Mouse (Mus musculus) left cerebral cortex, adult 9 months (tissue): Measurements from ENCODE around the gene Dhx33.
A peak's percentile ranks its signal among the peaks of the same experiment; 100 is the strongest.

ENCODE experiments used
- DNase-seq, 2 experiments: peaks; one replicate each; pipeline ENCODE4 v3.0.0; 2022; ENCODE audit warnings: low spot score in 2 of 2

Dhx33 gene

DNA sequence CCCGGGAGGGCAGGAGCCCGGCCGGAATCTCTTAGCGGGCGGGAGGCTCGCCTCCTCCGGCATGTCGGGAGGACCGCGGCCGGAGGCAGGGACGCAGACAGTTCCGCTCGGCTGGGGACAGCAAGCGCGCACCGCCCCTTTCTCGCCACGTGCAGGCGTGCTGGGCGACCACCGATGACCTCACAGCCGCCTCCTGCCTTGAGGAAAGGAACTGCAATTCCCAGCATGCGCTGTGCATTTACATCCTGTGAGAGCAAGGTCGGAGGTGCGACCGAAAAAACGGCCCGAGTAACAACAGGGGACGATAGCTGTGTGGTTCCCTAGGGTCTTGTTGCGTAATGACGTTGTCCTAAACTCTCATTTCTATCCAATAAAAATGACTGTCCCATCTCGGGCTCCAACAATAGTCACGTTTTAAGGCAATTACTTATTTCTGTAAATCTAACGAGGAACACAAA is at the start of gene Dhx33:
Dhx33 (minus strand) TSS at position 122 of the 458 bp plus-strand sequence.
- peak; percentile 91 to 98 for DNase-seq

- no peak for DNase-seq
Observed at GRCm38 (mm10) chr11:71052554-71052953, 48.3 kb upstream of the Dhx33 start.

DNA sequence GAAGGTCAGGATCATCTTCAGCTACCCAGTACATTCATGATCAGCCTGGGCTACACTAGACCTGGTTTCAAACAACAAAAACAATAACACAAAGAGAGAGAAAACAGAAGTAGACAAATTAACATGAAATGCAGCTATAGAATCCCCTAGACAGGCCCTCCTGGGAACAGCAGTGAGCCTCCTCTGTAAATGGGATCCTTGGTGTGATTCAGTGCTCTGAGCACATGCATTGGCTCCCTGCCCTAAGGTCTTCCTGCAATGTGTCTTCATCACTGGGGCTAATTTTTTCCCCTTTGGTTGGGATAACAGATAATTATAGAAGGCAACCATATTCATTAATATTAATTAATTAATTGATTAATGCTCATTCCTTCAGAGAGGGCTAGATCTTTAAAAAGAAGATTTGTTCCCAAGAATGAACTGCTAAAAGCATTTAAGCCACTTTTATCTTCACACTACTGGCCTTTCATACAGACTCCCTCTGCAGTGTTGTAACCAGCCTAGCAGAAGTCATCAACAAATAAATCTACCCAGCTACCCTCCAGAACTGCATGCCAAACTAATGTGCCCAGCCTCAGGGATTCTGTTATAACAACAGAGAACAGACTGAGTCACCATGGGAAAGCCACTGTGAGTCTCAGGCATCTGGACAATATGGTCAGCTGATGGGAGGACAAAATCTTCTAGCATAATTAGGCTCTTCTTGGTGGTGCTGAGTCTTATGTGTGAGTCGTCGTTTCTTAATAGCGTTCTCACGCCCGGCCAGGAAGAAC is 35.5 kb upstream of the Dhx33 start:
- DNase-seq = no peak

GRCm38 (mm10) chr11:71033163-71033761 is 29.0 kb upstream of the Dhx33 start, which contains the start of gene 6330403K07Rik:
TSS of gene 6330403K07Rik (minus strand) at chr11:71033513.
- peak; percentile 64 to 74 for DNase-seq

DNA sequence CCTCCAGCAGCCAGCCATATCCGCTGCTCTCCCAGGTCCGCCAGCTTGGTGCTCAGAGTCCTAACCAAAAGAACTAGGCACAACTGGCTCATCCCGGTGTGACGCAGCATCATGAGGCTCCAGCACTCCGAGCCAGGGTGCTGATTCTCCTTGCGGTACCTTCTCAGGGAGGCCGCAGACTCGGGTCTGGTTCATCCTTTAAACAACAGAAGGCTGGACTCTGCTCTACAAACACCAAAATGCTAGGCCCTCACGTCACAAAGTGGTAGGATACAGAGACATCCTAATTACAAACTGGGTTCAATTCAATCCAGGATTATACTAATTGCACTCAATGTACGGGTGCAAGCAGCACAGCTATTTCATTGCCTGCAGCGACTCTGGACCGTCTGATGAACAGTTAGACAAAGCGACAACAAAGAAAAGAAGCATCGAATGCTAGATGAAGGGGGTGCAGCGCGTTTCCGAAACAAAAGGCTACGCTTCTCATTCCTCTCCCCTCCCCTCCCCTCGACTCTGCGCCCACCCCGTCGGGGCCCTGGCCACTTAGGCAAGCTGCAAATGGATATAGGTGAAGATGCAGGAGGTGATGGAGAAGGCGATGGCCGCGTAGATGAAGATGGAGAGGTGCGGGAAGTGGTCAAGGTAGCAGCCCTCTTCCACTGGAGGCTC is 28.4 kb upstream of the Dhx33 start:
- peak; percentile 26 to 58 for DNase-seq

- no peak for DNase-seq
Observed at GRCm38 (mm10) chr11:71032070-71032469, 27.8 kb upstream of the Dhx33 start.

DNA sequence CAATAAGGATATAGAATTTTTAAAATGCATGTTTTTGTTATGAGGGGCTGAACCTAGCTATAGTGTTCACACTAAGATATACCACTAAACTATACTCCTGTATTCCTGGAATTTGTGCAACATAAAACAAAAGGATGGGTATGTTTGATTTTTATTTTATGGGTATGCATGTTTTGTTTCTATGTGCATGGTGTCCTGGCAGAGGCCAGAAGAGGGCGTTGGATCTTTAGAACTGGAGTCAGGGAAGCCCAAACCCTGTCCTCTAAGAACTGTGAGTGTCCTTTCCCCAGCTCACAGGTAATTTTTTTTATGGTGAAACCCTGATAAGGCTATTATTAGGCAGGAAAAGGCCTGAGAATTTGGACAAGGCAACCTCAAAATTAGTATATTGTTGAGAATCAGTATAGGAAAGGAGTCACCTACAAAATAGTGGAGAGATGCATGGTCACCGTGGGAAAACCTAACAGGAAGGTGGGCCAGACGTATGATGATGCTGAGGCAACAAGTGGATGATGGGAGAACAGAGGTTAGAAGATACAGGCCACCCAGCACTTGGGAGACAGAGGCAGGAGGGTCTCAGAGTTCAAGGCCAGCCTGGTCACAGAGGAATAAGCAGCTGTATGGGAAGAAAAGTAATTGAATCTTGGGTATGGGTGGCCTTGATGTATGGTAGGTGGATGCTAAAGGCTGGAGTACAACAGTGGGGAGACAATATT is 25.3 kb upstream of the Dhx33 start:
- DNase-seq = no peak

GRCm38 (mm10) chr11:71028280-71028679 is 24.0 kb upstream of the Dhx33 start:
- no peak for DNase-seq

DNA sequence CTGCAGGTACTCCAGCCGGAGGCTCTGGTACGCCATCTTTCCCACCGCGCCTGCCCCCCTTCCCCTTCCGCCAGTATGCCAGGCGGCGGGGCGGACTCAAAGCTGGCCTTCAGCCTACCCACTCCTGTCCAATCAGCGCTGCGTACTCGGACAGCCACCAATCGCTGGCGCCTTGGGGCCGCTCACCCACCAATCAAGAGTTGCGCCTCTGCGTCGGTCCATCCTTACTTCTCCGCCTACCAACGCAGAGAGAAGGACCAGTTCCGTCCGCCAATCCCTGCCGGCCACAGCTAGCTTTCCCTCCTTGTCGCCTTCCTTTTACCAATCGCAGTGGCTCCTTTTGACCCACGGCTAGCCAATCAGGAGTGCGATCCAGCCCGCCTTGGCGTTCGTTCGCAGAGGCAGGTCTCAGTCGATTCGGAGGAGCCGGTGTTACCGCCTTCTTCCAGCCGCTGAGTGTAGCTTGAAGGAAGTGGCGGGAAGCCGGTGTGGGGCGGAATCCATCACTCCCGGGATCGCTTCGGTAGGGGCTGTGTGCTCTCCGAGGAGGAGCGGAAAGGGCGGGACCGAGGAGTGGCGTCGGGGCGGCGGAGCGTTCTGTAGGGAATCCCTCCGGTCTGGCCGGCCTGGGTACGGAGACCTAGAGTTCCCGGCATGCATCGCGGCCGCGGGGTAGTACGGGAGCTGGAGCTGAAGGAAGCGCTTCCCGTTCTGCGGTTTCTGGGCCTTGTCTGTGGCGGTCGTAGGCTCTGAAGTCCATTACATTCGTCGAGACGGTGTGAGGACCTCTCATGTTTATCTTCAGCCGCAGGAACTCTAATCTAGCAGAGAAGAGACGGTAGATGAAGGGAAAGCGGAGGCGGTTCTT is 15.2 kb upstream of the Dhx33 start, which contains the start of the genes Mis12 and Derl2:
Mis12 (plus strand) TSS at position 411 of the 868 bp plus-strand sequence.
Derl2 (minus strand) TSS at position 641 of the 868 bp plus-strand sequence.
- DNase-seq = peak; percentile 100

DNA sequence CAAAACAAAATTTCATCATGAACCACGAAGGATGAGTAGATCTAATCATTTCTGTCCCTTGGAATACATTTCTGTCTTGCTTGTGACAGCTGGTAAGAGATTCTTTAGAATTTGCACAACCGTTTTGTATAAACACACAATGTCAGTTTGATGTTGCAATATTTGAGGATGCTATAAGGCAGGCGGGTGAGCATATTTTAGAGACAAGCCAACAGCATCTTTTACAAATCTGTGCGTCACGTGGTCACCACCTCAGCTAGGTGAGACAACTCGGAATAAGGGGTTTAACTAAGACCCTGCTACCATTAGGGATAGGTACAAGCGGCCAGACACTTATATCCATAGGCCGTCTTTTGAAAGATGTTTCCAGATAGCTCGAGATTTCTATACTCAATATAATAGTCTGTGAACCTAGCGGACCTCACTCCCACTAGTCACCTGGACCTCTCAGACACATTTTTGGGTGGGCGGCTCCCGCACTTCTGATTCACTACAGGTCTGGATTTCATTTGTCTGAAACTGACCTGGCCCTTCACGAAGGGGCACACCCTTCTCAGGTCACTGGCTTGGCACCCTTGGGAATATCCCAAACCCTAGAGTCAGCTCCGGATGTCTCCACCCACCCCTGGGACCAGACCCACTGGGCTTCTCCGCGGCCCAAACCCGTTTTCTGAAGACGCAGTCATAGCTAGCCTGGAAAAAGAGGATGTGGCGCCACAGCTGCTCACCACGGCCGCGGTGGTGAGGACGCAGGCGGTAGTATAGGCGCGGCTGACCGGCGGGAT is 14.4 kb upstream of the Dhx33 start:
- no peak for DNase-seq

DNA sequence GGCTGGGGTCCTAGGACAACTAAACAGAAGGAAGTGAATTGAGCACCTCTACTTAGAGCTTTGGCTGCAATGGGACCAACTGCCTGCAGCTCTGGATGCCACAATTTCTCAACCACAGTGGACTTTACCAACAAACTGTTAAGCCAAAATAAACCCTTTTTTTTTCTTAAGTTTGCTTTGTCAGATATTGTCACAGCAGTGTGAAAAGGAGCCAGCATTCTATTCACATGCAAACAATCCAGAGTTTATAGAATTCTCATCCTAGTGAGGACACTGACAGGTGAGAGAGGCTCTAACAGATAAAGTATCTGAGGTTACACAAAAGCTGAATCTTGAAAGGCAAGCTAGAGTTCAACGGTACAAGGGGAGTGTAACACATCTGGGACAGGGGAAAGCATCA is 12.8 kb upstream of the Dhx33 start:
- no peak for DNase-seq

GRCm38 (mm10) chr11:71012743-71013142 is 8.5 kb upstream of the Dhx33 start:
- no peak for DNase-seq

DNA sequence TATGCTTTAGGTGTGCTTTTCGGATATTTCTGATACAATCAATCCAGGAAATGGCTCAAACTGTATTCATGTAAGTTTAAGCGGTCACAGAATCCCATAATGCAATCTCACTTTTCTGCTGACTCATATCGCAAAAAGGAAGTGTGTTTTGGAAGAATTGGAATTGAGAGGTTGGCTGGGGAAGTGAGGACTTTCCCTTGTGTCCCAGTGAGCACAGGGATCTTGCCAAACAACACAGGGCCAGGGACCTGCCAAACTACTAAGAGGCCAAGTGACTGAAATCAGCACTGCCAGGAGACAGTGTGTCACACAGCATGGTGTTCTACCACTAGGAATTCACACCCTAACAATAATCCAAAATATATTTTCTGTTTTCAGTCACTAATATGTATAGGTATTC is 4.1 kb upstream of the Dhx33 start:
- DNase-seq = no peak

DNA sequence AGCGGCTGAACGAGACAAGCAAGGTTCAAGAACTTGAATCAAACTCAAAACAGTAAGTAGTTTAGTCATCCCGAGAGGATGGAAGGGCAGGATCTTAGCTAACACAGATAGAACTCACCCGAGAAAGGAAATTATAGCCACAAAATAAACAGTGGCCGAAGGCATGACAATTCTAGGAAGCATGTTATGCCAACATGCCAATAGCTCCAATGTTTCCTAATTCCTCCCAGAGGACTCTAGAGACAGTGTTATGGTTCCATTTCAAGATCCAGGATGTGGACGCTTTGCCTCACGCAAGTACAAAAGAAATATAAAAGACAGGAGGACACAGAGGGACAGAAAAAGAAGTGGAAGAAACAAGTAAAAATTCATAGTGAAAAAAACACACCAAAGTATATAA is 3.6 kb upstream of the Dhx33 start:
- DNase-seq = no peak

GRCm38 (mm10) chr11:71007026-71007425 is 2.8 kb upstream of the Dhx33 start:
- no peak for DNase-seq

DNA sequence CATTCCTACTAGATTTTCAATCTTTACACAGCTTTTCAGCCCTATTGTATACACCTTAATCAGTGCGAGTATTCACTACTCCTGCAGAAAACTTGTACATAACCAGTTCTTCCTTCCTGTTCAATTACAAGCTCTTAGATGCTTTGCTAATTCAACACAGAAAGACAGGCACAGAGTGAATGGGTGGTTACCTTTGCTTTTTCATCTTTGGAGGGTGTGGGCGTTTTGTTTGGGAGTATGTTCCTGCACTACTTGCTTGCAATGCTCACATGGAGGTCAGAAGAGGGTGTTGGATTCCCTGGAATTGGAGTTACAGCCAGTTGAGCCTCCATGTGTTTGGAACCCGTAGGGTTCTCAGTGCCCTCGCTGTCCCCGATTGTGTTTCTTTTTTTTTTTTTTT is 809 bp upstream of the Dhx33 start:
- DNase-seq = no peak

DNA sequence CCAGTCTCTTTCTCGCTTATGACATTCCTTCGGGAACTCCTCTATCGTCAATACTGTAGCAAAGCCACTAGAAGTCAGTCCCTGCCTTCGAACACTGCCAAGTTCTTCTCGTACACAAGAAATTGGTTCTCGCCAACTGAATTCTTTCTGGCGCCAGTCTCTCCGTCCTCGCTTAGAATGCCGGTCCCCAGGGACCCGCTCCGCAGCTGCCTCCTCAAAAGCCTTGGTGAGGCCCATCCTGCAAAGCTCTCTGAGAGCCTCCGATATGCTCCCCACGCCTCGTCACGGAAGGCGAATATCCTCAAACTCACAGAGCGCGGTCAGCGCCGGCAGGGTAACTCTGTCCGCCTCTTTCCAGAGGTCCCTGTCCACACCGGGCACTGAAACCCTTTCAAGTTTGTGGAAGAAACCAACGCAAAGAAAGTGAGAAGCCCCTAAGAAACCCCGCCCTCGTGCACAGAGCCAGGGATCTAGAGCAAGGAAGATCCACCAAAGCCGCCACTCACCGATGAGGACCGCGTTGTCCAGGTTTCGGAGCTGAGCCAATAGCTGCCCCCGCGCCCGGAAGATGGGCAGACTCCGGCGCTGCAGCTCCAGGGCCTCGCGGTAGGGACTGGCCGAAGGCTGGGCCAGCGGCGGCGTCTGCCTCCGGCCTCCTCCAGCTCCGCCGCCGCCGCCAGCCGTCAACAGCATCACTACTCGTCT is 474 bp downstream of the Dhx33 start:
- DNase-seq = no peak

DNA sequence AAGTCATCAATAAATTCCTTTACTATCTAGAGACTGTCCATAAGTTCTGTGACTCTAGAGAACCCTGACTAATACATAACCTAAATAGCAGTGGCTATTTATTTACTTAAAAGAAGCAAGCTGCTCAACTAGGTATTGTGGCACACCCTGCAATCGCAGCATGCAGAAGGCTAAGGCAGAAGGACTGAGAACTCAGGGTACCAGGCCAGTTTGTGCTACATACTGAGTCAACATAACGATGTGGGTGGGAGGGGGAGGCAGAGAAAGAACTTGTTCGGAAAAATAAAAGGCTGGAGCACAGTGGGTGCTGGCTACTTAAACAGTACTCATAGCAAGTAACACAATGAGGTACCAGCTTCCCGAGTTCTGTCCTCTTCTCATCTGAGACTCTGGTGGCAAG is 3.1 kb downstream of the Dhx33 start:
- DNase-seq = no peak

- peak; percentile 61 to 93 for DNase-seq
Observed at GRCm38 (mm10) chr11:70982557-70983228, 21.5 kb downstream of the Dhx33 start, which contains the start of gene C1qbp. TSS of gene C1qbp (minus strand) at chr11:70983026.
